Mouse (Mus musculus) heart, postnatal 0 days (tissue): ENCODE data around the gene Swap70. TPM values are rescaled to one million over a fixed set of nuclear protein-coding genes. Genes with fewer than 3 reads are reported as not detected.

ENCODE experiments used
- ATAC-seq: fragments of 200-750 bp; cut with Nextera tagmentation; 2 replicates; pipeline ENCODE4 v1.8.0; 2017; ENCODE audit warnings: low read depth, moderate number of reproducible peaks, moderate library complexity; ENCODE audit not compliant: insufficient read depth
- DNase-seq: peaks from one replicate; pipeline ENCODE4 v3.0.0-alpha.2; 2016; ENCODE audit warnings: low spot score
- H3K27ac ChIP-seq: fragments of 300-500 bp; sonication (generic); 2 replicates; pipeline ENCODE4 v1.5.1; 2014; ENCODE audit warnings: low read depth, mild to moderate bottlenecking
- H3K27me3 ChIP-seq: fragments of 300-500 bp; sonication (generic); 2 replicates; pipeline ENCODE4 v1.6.1; 2014; ENCODE audit warnings: low read length, mixed read lengths; ENCODE audit not compliant: control insufficient read depth, insufficient read depth
- H3K36me3 ChIP-seq: fragments of 300-500 bp; sonication (generic); replicated peaks from 2 replicates; pipeline ENCODE4 v1.6.1; 2014; ENCODE audit warnings: low read length, mixed read lengths; ENCODE audit not compliant: control insufficient read depth, insufficient read depth
- H3K4me1 ChIP-seq: fragments of 300-500 bp; sonication (generic); 2 replicates; pipeline ENCODE4 v1.6.1; 2014; ENCODE audit warnings: antibody characterized with exemption; ENCODE audit not compliant: control insufficient read depth, insufficient read depth
- H3K4me2 ChIP-seq: fragments of 300-500 bp; sonication (generic); 2 replicates; pipeline ENCODE4 v1.6.1; 2014; ENCODE audit warnings: low read depth, mild to moderate bottlenecking, low read length, moderate library complexity
- H3K4me3 ChIP-seq: fragments of 300-500 bp; sonication (generic); 2 replicates; pipeline ENCODE4 v1.5.1; 2014; ENCODE audit warnings: low read depth, low read length
- H3K9ac ChIP-seq: fragments of 300-500 bp; sonication (generic); replicated peaks from 2 replicates; pipeline ENCODE4 v1.6.1; 2014; ENCODE audit warnings: low read depth, low read length, mixed read lengths
- H3K9me3 ChIP-seq: fragments of 300-500 bp; sonication (generic); replicated peaks from 2 replicates; pipeline ENCODE4 v1.6.1; 2016; ENCODE audit warnings: low read length; ENCODE audit not compliant: control insufficient read depth
- CTCF ChIP-seq: IDR thresholded peaks from 2 replicates; pipeline ENCODE4 v1.5.1; 2016; ENCODE audit warnings: antibody characterized with exemption, control low read depth, low read depth
- EP300 ChIP-seq: IDR thresholded peaks from 2 replicates; pipeline ENCODE4 v1.6.1; 2016; ENCODE audit warnings: antibody characterized with exemption, low read depth
- WGBS: fragments of 180-500 bp; shearing (Covaris S2); extraction: QIAGEN DNeasy Blood & Tissue Kit; methylation state at CpG from one replicate; pipeline ENCODE4 v1.1.7; 2014; 5-methylcytosine and 5-hydroxymethylcytosine counted together
- polyA plus RNA-seq: library from polyadenylated mRNA; unstranded; fragments of >200 nt; fragmentation: Nextera tagmentation; extraction: Ambion mirVana; gene quantifications from 2 replicates; pipeline ENCODE4 v1.2.1, GENCODE M21; 2015
- total RNA-seq: library from RNA; depleted of rRNA; stranded (reverse); fragments of >200 nt; gene quantifications from 2 replicates; pipeline ENCODE4 v1.2.3, GENCODE M21; 2014; ENCODE audit warnings: low replicate concordance

Swap70 gene
- total and polyA plus RNA-seq, 2 experiments from 2014 or later, result 12.9 to 16.9 TPM

- H3K9ac ChIP-seq, result no peak overlapping the region
- peak; percentile 83 for ATAC-seq
- H3K9me3 ChIP-seq, result no peaks in the 10 kb centered on the region
- peaks cover 13% of the 10 kb centered on the region for H3K4me1 ChIP-seq
- peak; percentile 80 for DNase-seq
- H3K36me3 ChIP-seq, result peaks cover 9% of the 10 kb centered on the region; the same call in 1 of the 2 replicates
- WGBS, result 52% methylated on average over 4 of the region's 4 CpGs
- H3K27me3 ChIP-seq, result no peaks in the 10 kb centered on the region
- TF ChIP-seq CTCF, result no peak
- TF ChIP-seq EP300, result peak; percentile 68; the same call in 1 of the 2 replicates
- H3K4me3 ChIP-seq, result no peak overlapping the region
- H3K4me2 ChIP-seq, result no peak overlapping the region
- peak overlapping the region; percentile 83 for H3K27ac ChIP-seq
Measured at GRCm38 (mm10) chr7:110259966-110260711, 38.6 kb downstream of the Swap70 start.

DNA sequence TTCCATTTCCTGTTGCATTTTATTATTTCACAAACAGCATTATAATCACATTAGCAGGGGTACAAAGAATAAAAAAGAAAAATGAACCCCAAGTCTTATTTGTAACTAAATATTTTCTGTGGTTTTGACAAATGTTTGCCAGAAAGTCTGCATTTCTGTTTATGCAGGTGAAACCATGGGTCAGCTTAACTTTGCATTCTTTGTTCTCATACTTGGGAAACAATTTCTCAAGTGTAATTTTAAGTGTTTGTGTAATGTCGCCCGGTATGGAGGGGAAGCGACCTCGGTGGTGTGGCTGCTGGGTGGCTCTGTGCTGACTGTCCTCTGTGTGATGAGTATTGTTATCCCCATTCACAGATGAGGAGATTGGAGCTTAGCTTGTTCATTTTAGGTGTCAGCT, 40.3 kb downstream of the Swap70 start:
- Histone ChIP-seq H3K9me3 (no peaks in the 10 kb centered on the region), H3K4me3 (no peak overlapping the region), H3K36me3 (0 out of 2 replicates have a peak, but pooled peaks cover 5% of the 10 kb centered on the region), H3K27ac (no peak overlapping the region), H3K4me2 (no peak overlapping the region), H3K27me3 (no peaks in the 10 kb centered on the region), H3K4me1 (peaks cover 13% of the 10 kb centered on the region), H3K9ac (no peak overlapping the region)
- 56% methylated on average over 4 of the region's 4 CpGs for WGBS
- TF ChIP-seq CTCF (no peak), EP300 (no peak)
- ATAC-seq, result no peak
- no peak for DNase-seq

GRCm38 (mm10) chr7:110262661-110263060, 41.1 kb downstream of the Swap70 start:
- Histone ChIP-seq H3K4me2 (no peak overlapping the region), H3K27me3 (no peaks in the 10 kb centered on the region), H3K27ac (no peak overlapping the region), H3K36me3 (peaks cover 5% of the 10 kb centered on the region; the same call in 1 of the 2 replicates), H3K4me1 (peaks cover 13% of the 10 kb centered on the region), H3K4me3 (no peak overlapping the region), H3K9ac (no peak overlapping the region), H3K9me3 (no peaks in the 10 kb centered on the region)
- WGBS, result 64% methylated on average over 1 of the region's 1 CpGs
- ATAC-seq (no peak), DNase-seq (no peak)
- TF ChIP-seq EP300, result no peak
- no peak for TF ChIP-seq CTCF

DNA sequence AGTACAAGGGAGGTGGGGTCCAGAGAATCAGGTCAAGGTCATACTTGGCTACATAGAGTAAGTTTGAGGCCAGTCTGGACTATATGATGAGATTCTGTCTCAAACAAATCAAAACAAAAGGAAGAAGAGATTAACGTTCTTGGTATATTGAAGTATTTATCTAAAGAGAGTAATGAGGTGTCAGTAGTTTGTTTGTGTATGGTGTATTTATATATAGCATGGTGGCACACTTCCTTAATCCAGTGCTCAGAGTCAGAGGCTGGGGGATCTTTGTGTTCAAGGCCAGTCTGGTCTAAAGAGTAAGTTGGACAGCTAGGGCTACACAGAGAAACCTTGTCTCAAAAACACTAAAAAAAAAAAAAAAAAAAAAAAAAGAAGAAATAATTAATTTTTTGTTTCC, 42.0 kb downstream of the Swap70 start:
- Histone ChIP-seq H3K4me3 (no peak overlapping the region), H3K27me3 (no peaks in the 10 kb centered on the region), H3K27ac (no peak overlapping the region), H3K9me3 (no peaks in the 10 kb centered on the region), H3K4me1 (peaks cover 13% of the 10 kb centered on the region), H3K36me3 (peaks cover 1% of the 10 kb centered on the region; the same call in 1 of the 2 replicates), H3K4me2 (no peak overlapping the region), H3K9ac (no peak overlapping the region)
- WGBS, result 54% methylated on average over 1 of the region's 1 CpGs
- DNase-seq, result no peak
- TF ChIP-seq EP300 (no peak), CTCF (no peak)
- no peak for ATAC-seq

DNA sequence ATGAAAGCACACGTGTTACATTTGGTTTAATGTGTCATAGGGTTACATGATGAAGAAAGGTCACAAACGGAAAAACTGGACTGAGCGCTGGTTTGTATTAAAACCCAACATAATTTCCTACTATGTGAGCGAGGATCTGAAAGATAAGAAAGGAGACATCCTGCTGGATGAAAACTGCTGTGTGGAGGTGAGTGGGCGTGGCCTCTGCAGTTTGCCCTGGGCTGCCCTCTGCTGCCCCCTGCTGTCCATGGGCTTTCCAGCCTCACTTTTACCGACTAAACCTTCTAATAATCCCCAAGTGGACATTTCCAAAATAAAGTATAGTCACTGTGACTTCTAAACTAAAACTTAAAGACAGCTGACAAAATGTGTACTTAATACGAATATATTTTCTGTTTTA, 44.3 kb downstream of the Swap70 start:
- Histone ChIP-seq H3K4me2 (no peak overlapping the region), H3K27me3 (no peaks in the 10 kb centered on the region), H3K4me1 (peaks cover 6% of the 10 kb centered on the region), H3K27ac (no peak overlapping the region), H3K36me3 (peaks cover 12% of the 10 kb centered on the region), H3K4me3 (no peak overlapping the region), H3K9ac (no peak overlapping the region), H3K9me3 (no peaks in the 10 kb centered on the region)
- DNase-seq (peak; percentile 76), ATAC-seq (no peak)
- 19% methylated on average over 7 of the region's 7 CpGs for WGBS
- TF ChIP-seq CTCF, result peak; percentile 96
- TF ChIP-seq EP300, result no peak

DNA sequence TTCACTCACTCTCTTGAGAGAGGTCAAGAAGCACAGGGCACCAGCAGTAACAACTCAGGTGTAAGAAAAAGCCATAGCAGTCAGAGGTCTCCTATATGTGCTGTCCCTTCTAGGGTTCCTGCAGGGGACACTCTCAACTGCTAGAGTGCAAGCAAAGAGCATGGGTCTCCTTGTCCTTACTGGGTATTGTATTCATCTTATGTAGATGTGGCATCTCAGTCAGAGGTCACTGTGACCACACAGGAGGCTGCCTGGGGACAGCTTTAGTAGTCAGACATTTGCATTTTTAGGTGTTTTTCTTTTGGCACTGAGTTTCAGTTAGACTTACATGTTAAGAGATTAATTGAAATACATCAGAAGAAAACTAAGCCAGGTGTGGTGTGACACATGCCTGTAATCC, 45.5 kb downstream of the Swap70 start:
- ATAC-seq (no peak), DNase-seq (no peak)
- no peak for TF ChIP-seq EP300
- Histone ChIP-seq H3K27me3 (no peaks in the 10 kb centered on the region), H3K4me2 (no peak overlapping the region), H3K9me3 (no peaks in the 10 kb centered on the region), H3K36me3 (peaks cover 12% of the 10 kb centered on the region), H3K27ac (no peak overlapping the region), H3K4me3 (no peak overlapping the region), H3K4me1 (peaks cover 4% of the 10 kb centered on the region), H3K9ac (no peak overlapping the region)
